Mouse (Mus musculus): ENCODE data around the gene Nkx3-2. TPM values are rescaled to one million over a fixed set of nuclear protein-coding genes. Genes with fewer than 3 reads are reported as not detected.

Gene Nkx3-2
- 2.8 and 3.2 TPM in 2 replicates for polyA plus RNA-seq (2014; fragmentation: Nextera tagmentation; extraction: Ambion mirVana)

DNA sequence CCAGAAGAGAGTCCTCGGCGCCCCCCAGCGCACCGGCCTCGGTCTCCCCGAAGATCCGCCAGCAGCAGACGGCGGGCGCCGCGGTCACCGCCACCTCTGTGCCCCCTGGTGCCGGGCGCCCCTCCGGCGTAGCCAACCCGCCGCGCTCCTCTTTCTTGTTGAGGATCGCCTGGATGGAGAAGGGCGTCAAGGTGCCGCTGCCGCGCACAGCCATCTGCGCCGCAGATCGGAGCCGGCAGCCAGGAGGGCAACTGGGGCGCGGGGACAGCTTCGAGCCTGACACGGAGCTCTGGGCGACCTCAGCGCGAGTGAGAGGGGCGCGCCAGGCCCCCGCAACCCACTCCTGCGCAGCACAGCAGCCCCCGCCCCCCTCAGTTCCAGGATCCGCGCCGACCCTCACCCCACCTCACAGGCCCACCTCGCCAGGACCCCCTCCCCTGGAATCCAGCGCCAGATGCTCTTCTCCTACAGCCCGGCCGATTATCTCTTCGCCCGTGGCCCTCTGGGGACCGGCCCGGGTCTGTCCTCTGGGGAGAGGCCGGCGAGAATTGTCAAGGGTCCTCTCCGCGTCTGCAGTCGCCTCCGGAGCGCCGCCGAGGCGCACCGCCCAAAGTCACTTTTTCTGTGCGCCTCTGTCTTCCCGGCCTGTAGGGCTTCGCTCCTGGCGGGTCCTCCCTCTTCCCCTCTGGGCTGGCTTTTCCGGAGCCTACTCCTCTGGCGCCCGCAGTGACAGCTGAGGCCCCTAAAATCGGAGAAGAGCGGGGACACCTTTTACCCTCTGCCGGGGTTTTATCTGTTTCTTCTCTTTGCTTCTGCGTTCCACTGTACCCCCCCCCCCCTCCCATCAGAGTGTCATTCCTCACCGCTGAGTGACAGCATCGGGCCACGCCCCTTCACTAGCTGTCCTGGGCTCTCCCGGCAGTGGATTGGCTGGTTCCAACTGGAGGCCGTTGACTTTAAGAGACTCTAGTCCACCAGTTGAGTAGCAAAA is at the start of gene Nkx3-2:
Gene Nkx3-2 (minus strand): TSS at position 771 of the 991 bp plus-strand sequence.
- under 1% methylated on average over 66 of the region's 79 CpGs for WGBS
- Histone ChIP-seq H3K36me3 (ENCODE audit: control insufficient read depth, insufficient read depth, low read length) (no peaks in the 10 kb centered on the region), H3K27ac (ENCODE audit: low read depth) (peak within 1 kb of the TSS; percentile 84), H3K9me3 (ENCODE audit: control insufficient read depth, low read length) (no peaks in the 10 kb centered on the region), H3K27me3 (replicated peaks; ENCODE audit: control insufficient read depth, insufficient read depth, low read length) (peaks cover 78% of the 10 kb centered on the region), H3K4me1 (replicated peaks; ENCODE audit: control insufficient read depth, insufficient read depth, low read length) (0 out of 2 replicates have a peak, but pooled peaks cover 12% of the 10 kb centered on the region), H3K4me2 (ENCODE audit: low read length) (peak within 1 kb of the TSS; percentile 62), H3K9ac (ENCODE audit: low read length) (peak within 1 kb of the TSS; percentile 65), H3K4me3 (ENCODE audit: low read depth, low read length) (peak within 1 kb of the TSS; percentile 57)
- ATAC-seq (replicated peaks; ENCODE audit: low FRiP score, low TSS enrichment, low read depth) (peak; percentile 82), DNase-seq (ENCODE audit: low spot score) (peak; percentile 82)

DNA sequence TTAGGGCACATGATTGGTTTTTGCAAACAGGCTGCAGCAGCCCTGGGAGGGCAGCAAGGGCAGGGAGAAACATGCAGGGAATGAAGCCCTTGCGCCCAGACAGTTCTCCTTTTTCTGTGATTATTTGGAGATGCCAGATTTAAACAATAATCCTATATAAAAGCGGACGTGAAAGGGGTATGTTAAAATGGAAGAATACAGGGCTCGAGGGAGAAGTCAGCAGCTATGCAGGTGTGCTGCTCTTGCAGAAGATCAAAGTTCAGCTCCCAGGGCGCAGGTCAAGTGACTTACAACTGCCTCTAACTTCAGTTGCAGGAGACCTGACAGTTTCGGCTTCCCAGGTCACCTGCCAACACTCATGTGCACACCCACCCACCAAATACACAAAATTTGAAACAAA is 48.2 kb upstream of the Nkx3-2 start:
- WGBS, result 87% methylated on average over 6 of the region's 6 CpGs
- H3K27me3 ChIP-seq (replicated peaks; ENCODE audit: control insufficient read depth, insufficient read depth, low read length), result no peaks in the 10 kb centered on the region
- H3K4me3 ChIP-seq (ENCODE audit: low read depth, low read length), result no peak overlapping the region
- DNase-seq (ENCODE audit: low spot score), result no peak
- H3K9ac ChIP-seq (ENCODE audit: low read length), result no peak overlapping the region
- no peaks in the 10 kb centered on the region for H3K4me1 ChIP-seq (replicated peaks; ENCODE audit: control insufficient read depth, insufficient read depth, low read length)
- H3K4me2 ChIP-seq (ENCODE audit: low read length), result no peak overlapping the region
- no peak overlapping the region for H3K27ac ChIP-seq (ENCODE audit: low read depth)
- ATAC-seq (replicated peaks; ENCODE audit: low FRiP score, low TSS enrichment, low read depth), result no peak
- H3K36me3 ChIP-seq (ENCODE audit: control insufficient read depth, insufficient read depth, low read length), result peaks cover 72% of the 10 kb centered on the region
- H3K9me3 ChIP-seq (ENCODE audit: control insufficient read depth, low read length), result no peaks in the 10 kb centered on the region

DNA sequence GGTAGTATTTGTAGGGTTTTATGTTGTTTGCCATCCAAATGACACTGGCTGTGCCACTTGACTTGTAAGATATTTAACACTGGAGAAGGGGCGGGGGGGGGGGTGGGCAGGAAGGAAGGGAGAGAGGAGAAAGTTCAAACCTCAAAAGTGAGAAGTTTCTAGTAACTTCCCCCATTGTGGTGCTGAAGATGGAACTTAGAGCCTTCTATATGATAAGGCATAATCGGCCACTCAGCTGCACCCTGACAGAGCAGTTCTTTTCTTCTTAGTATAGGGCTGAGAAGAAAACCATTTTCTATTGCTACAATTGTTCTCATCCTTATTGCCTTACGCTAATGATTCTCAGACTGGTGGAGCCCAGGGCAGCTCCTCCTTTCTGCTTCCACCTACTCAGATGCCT is 47.0 kb upstream of the Nkx3-2 start:
- no peak overlapping the region for H3K4me2 ChIP-seq (ENCODE audit: low read length)
- H3K4me1 ChIP-seq (replicated peaks; ENCODE audit: control insufficient read depth, insufficient read depth, low read length), result no peaks in the 10 kb centered on the region
- ATAC-seq (replicated peaks; ENCODE audit: low FRiP score, low TSS enrichment, low read depth) (no peak), DNase-seq (ENCODE audit: low spot score) (no peak)
- no peaks in the 10 kb centered on the region for H3K27me3 ChIP-seq (replicated peaks; ENCODE audit: control insufficient read depth, insufficient read depth, low read length)
- H3K36me3 ChIP-seq (ENCODE audit: control insufficient read depth, insufficient read depth, low read length), result peaks cover 72% of the 10 kb centered on the region
- no peaks in the 10 kb centered on the region for H3K9me3 ChIP-seq (ENCODE audit: control insufficient read depth, low read length)
- H3K27ac ChIP-seq (ENCODE audit: low read depth), result no peak overlapping the region
- WGBS, result 72% methylated on average over 3 of the region's 3 CpGs
- H3K4me3 ChIP-seq (ENCODE audit: low read depth, low read length), result no peak overlapping the region
- H3K9ac ChIP-seq (ENCODE audit: low read length), result no peak overlapping the region

DNA sequence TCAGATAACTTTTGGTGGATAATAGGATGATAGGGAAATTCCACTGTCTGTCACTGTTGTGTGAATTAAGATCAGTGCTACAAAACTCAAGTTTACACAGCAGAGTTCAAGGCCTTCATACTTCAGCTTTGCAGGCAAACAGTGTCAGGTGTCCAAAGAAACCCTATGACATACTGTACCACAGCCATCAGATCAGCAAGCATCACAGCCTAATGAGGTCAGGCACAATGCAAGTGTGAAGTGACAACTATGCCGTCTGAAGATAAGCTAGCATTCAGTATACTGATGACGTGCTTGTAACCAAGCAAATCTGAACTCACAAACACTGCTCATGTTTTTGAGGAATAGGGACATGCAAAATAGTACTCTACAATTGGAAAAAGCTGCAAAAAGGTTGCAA is 43.1 kb upstream of the Nkx3-2 start:
- Histone ChIP-seq H3K4me2 (ENCODE audit: low read length) (no peak overlapping the region), H3K27ac (ENCODE audit: low read depth) (no peak overlapping the region), H3K27me3 (replicated peaks; ENCODE audit: control insufficient read depth, insufficient read depth, low read length) (no peaks in the 10 kb centered on the region), H3K4me3 (ENCODE audit: low read depth, low read length) (no peak overlapping the region), H3K9me3 (ENCODE audit: control insufficient read depth, low read length) (no peaks in the 10 kb centered on the region), H3K36me3 (ENCODE audit: control insufficient read depth, insufficient read depth, low read length) (peaks cover 79% of the 10 kb centered on the region), H3K4me1 (replicated peaks; ENCODE audit: control insufficient read depth, insufficient read depth, low read length) (no peaks in the 10 kb centered on the region), H3K9ac (ENCODE audit: low read length) (no peak overlapping the region)
- ATAC-seq (replicated peaks; ENCODE audit: low FRiP score, low TSS enrichment, low read depth) (no peak), DNase-seq (ENCODE audit: low spot score) (no peak)
- 89% methylated on average over 2 of the region's 2 CpGs for WGBS

DNA sequence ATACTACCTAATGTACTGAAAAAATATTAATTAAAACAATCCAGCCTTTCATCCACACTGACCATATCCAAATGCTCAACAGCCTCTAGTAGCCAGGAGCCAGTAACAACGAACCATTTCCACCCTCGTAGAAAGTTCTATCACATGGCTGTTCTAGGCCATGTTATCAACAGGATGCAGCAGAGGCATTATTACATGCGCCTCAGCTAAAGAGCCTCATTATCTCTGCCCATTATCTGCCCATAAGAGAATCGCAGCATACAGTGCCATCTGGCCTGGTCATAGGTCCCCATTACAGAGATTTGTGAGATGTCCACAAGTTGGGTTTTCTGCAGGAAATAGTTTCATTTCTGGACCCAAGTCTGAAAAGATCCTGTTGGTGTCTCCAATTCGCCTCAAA is 41.9 kb upstream of the Nkx3-2 start:
- no peaks in the 10 kb centered on the region for H3K9me3 ChIP-seq (ENCODE audit: control insufficient read depth, low read length)
- no peak overlapping the region for H3K4me3 ChIP-seq (ENCODE audit: low read depth, low read length)
- WGBS, result 89% methylated on average over 5 of the region's 5 CpGs
- H3K27me3 ChIP-seq (replicated peaks; ENCODE audit: control insufficient read depth, insufficient read depth, low read length), result no peaks in the 10 kb centered on the region
- DNase-seq (ENCODE audit: low spot score) (no peak), ATAC-seq (replicated peaks; ENCODE audit: low FRiP score, low TSS enrichment, low read depth) (no peak)
- no peaks in the 10 kb centered on the region for H3K4me1 ChIP-seq (replicated peaks; ENCODE audit: control insufficient read depth, insufficient read depth, low read length)
- peaks cover 68% of the 10 kb centered on the region for H3K36me3 ChIP-seq (ENCODE audit: control insufficient read depth, insufficient read depth, low read length)
- no peak overlapping the region for H3K27ac ChIP-seq (ENCODE audit: low read depth)
- no peak overlapping the region for H3K4me2 ChIP-seq (ENCODE audit: low read length)
- H3K9ac ChIP-seq (ENCODE audit: low read length), result no peak overlapping the region

GRCm38 (mm10) chr5:41805085-41805484 is 40.8 kb upstream of the Nkx3-2 start:
- H3K9ac ChIP-seq (ENCODE audit: low read length), result no peak overlapping the region
- H3K9me3 ChIP-seq (ENCODE audit: control insufficient read depth, low read length), result no peaks in the 10 kb centered on the region
- WGBS, result 89% methylated on average over 2 of the region's 2 CpGs
- DNase-seq (ENCODE audit: low spot score), result no peak
- H3K36me3 ChIP-seq (ENCODE audit: control insufficient read depth, insufficient read depth, low read length), result peaks cover 67% of the 10 kb centered on the region
- H3K27ac ChIP-seq (ENCODE audit: low read depth), result no peak overlapping the region
- H3K27me3 ChIP-seq (replicated peaks; ENCODE audit: control insufficient read depth, insufficient read depth, low read length), result no peaks in the 10 kb centered on the region
- no peak overlapping the region for H3K4me3 ChIP-seq (ENCODE audit: low read depth, low read length)
- no peak overlapping the region for H3K4me2 ChIP-seq (ENCODE audit: low read length)
- no peaks in the 10 kb centered on the region for H3K4me1 ChIP-seq (replicated peaks; ENCODE audit: control insufficient read depth, insufficient read depth, low read length)
- no peak for ATAC-seq (replicated peaks; ENCODE audit: low FRiP score, low TSS enrichment, low read depth)

- Histone ChIP-seq H3K9ac (ENCODE audit: low read length) (no peak overlapping the region), H3K4me3 (ENCODE audit: low read depth, low read length) (no peak overlapping the region), H3K4me1 (replicated peaks; ENCODE audit: control insufficient read depth, insufficient read depth, low read length) (no peaks in the 10 kb centered on the region), H3K27ac (ENCODE audit: low read depth) (no peak overlapping the region), H3K36me3 (ENCODE audit: control insufficient read depth, insufficient read depth, low read length) (peaks cover 67% of the 10 kb centered on the region), H3K9me3 (ENCODE audit: control insufficient read depth, low read length) (no peaks in the 10 kb centered on the region), H3K27me3 (replicated peaks; ENCODE audit: control insufficient read depth, insufficient read depth, low read length) (no peaks in the 10 kb centered on the region), H3K4me2 (ENCODE audit: low read length) (no peak overlapping the region)
- DNase-seq (ENCODE audit: low spot score) (peak; percentile 3), ATAC-seq (replicated peaks; ENCODE audit: low FRiP score, low TSS enrichment, low read depth) (no peak)
- WGBS, result 83% methylated on average over 2 of the region's 2 CpGs
These were observed 40.3 kb upstream of the Nkx3-2 start for GRCm38 (mm10) chr5:41804643-41805042.

GRCm38 (mm10) chr5:41801622-41802021 is 37.3 kb upstream of the Nkx3-2 start:
- DNase-seq (ENCODE audit: low spot score), result no peak
- Histone ChIP-seq H3K27ac (ENCODE audit: low read depth) (no peak overlapping the region), H3K4me2 (ENCODE audit: low read length) (no peak overlapping the region), H3K27me3 (replicated peaks; ENCODE audit: control insufficient read depth, insufficient read depth, low read length) (no peaks in the 10 kb centered on the region), H3K9ac (ENCODE audit: low read length) (no peak overlapping the region), H3K4me1 (replicated peaks; ENCODE audit: control insufficient read depth, insufficient read depth, low read length) (no peaks in the 10 kb centered on the region), H3K36me3 (ENCODE audit: control insufficient read depth, insufficient read depth, low read length) (peaks cover 59% of the 10 kb centered on the region), H3K9me3 (ENCODE audit: control insufficient read depth, low read length) (no peaks in the 10 kb centered on the region), H3K4me3 (ENCODE audit: low read depth, low read length) (no peak overlapping the region)
- WGBS, result 92% methylated on average over 2 of the region's 2 CpGs
- no peak for ATAC-seq (replicated peaks; ENCODE audit: low FRiP score, low TSS enrichment, low read depth)

DNA sequence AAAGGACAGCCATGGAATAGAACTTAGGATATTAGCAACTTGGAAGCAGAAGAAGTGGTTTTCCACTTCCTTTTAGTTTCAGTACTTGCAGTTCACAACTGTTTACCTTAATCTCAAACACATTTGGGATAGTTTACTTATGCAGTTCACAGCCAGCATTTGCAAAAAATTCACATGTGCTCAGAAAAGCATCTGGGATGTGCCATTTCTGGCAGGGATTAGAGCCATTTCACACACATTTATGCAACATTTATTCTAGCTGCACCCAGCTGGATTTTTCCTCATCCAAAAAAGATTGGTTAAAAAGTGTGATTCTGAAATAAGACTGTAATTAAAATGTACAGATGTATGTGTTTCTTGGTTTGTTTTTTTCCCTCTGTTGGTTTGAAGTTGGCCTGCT is 30.1 kb upstream of the Nkx3-2 start:
- no peaks in the 10 kb centered on the region for H3K9me3 ChIP-seq (ENCODE audit: control insufficient read depth, low read length)
- H3K9ac ChIP-seq (ENCODE audit: low read length), result no peak overlapping the region
- ATAC-seq (replicated peaks; ENCODE audit: low FRiP score, low TSS enrichment, low read depth) (no peak), DNase-seq (ENCODE audit: low spot score) (peak; percentile 16)
- H3K36me3 ChIP-seq (ENCODE audit: control insufficient read depth, insufficient read depth, low read length), result peaks cover 74% of the 10 kb centered on the region
- H3K27ac ChIP-seq (ENCODE audit: low read depth), result no peak overlapping the region; the same call in 1 of the 2 replicates
- H3K4me1 ChIP-seq (replicated peaks; ENCODE audit: control insufficient read depth, insufficient read depth, low read length), result no peaks in the 10 kb centered on the region
- H3K4me3 ChIP-seq (ENCODE audit: low read depth, low read length), result no peak overlapping the region
- H3K27me3 ChIP-seq (replicated peaks; ENCODE audit: control insufficient read depth, insufficient read depth, low read length), result no peaks in the 10 kb centered on the region
- H3K4me2 ChIP-seq (ENCODE audit: low read length), result no peak overlapping the region

Data from intestine, embryonic 14.5 days (tissue).